Mouse (Mus musculus): Measurements from ENCODE around the gene Lrrc73. TPM values are rescaled to one million over a fixed set of nuclear protein-coding genes. Genes with fewer than 3 reads are reported as not detected.

The Lrrc73 gene
- total RNA-seq, 2 experiments from 2014 or later: 0.81 to 0.90 TPM

DNA sequence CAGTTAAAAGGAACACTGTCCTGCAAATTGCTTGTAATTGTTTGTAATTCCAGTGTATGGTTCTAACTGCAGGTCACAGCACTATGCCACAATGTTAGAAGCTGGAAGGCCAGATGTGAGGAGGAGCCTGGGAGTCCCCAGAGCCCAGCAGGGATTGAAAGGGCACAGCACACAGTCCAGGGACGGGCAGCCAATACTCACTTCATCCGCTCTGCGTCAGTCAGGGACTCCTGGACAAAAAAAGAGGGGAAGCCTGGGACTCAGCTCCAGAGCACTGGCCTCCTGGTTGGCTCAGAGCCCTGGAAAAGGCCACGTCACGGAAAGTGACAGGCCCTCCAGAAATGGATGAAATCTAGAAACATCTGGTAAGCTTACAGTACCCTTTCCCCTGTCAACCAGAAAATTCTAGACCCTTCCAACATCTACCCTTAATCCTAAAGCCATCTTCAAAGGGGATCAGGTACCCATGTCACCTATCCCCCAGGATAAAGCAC, 8.9 kb downstream of the Lrrc73 start:
- DNase-seq: peak; percentile 49

DNA sequence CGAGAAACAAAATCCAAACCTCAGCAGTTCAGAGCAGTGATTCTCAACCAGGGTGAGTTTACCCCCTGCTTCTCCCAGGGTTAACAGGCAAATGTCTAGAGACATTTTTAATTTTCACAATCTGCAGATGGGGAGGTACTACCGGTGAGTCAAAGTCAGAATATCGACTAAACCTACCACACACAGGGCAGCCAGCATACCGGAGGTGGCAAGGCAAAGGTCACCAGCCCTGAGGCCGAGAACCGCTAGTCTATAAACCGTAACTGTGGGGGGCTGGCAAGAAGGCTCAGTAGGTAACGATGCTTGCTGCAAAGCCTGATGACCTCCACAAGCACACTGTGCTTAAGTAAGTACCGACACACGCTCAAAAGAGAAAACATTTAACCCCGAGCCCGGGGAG, 12.2 kb downstream of the Lrrc73 start:
- DNase-seq: no peak

DNA sequence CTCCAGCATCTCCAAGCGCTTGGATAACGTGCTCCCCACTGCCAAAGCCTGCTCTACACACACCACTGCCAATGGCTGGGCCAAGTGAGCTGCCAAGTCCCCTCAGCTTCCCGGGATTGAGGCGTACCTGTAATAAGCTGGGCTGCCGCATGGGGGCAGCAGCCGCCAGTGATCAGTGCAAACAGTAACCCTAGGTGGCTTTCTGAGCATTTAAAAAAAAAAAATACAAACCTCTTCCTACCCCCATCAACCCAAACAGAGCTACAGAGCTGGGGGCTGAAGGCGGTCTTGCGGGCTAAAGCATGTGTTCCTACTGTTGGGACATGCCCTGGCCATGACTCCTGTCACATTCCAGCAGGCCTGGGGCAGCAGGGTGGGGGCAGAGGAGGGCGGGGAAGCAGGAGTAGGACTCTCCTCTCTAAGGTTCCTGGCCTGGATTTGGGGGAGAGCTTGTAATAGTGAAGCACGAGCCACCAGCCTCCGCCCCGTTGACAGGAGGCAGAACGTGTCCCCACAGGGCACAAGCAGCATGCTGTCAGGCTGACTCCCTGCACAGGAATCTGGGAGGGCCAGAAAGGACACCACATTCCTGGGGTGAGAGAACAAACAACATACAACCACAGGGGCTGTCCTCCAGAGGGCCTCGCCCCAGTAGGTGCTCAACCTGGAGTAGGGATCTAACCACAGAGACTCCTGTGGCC, 12.7 kb downstream of the Lrrc73 start:
- DNase-seq: peak; percentile 93

DNA sequence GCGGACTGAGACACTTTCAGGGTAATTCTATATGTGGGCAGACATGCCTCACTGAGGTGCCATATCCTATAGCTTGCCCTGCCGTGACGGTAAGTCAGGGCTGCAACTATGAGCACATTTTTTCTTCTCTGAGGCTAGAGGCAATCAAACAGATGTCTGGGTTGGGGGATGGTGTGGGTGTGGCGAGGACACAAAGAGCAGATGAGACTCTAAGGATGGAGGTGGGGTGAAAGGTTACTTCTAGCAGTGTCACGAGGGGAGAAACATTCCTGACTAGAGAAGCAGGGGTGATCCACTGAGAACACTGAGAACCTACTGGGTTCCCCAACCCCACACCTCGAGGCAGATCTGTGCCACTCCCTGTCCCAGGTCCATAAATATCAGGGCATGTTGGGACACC, 13.7 kb downstream of the Lrrc73 start:
- DNase-seq: no peak

DNA sequence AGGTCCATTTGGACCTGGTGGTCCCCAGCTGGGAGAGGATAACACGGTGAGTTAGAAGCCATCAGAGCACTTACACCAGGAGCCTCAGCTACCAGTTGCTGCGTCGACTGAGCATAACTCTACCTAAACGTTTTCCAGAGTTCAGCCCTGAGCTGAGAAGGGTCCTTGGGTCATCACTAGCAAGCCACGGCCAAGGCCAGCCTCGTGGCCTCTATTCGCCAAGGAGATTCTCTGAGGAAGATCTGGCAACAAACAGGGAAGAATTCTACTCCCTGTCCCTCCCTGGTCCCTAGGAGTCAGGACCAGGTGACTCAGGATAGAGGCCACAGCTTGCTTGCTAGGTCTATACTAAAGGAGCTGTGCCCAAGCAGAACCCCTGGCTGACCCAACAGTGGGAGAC, 14.2 kb downstream of the Lrrc73 start:
- DNase-seq: no peak

DNA sequence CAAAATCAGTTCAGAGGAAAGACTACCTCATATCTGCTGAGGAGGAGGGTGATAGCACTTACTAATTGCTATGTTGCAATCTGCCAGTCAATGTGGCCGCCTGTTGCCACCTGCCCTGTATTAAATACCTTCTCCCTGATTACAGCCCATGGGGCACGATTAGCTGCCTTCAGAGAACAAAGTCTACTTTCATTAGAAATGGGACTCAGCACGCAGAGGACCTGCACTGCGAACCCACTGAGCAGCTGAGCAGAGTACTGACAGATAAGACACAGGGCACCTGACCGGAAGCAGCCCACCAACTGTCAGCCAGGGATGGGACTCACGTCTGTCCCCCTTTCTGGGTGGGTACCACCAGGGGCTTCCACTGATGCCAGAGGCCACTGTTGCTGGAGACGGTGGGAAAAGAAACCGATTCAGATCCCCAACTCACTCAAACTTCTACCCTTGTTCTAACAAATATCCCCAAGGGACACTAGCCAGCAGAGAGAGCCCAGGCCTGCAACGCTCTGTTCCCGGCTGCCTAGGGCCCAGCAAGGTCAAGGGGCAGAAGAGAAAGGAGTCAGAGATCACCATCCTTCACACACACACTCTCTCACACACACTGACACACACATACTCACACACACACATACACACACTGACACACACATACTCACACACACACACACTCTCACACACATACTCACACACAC, 14.8 kb downstream of the Lrrc73 start:
- DNase-seq: no peak

DNA sequence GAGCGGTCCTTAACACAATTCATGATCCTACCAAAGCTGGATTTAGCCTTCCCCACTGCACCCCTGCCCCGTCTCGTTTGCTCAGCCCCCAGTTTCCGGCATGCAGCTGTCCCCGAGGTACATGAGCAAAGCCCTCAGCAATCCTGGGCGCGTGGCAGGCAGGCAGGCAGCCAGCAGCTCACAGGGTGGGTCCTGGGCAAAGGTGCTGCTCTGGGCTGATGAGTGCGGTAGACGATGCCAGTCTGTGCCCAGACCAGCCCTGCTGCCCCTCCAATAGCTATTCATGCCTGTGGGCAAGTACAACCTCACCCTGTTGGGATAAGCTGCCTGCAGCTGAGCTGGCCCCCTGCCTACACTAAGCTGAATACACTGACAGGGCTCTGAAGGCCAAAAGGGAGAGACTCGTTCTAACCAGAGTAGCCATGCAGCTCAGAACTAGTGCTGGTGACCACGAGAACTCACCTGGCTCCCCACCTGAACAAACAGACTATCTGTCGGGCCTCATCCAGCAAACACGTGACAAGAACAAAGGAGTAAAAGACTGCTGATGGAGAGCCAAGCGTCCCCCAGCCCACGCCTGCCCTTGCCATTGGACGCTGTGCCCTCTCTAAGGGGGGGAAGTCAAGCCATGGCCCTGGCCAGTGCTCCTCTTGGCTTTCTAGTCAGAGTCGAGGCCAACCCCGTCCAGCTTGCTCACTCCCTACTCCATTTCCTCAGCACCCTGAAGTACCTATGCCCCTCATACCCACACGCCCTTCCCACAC, 16.6 kb downstream of the Lrrc73 start:
- peak; percentile 82 for DNase-seq

DNA sequence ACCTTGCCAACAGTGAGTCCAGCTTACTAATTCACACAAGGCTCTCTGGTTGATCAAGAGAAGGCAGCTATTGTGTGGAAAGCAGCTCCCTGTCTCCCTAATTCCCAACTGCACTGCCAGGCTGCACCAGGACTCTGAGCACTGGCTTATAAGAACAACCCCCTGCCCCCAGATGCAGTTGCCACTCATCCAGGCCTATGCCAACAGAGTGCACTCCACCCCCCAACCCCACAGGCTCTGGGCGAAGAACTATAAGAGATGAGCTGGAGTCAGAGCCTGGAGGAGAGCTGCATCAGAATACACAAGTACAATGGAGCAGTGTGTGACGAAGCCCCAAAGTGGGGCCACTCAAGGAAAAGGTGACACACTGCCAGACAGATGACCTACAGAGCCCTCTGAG, 18.7 kb downstream of the Lrrc73 start:
- DNase-seq: no peak

DNA sequence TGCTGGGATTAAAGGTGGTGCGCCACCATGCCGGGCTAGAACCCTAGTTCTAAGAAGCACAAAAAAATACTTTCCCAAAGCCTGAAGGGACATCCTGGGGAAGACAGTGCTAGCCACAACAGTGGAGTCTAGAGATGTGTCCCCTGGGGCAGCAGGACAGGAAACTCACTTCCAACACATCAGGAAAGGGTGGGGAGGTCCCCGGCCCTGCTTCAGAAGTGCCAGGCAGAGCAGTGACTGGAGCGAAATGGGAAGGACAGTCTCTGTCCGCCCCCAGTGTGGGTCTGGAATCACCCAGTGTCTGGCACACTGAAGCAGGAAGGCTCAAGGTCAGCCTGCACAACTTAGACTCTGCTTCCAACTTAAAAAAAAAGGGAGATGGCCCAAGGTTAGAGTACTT, 19.3 kb downstream of the Lrrc73 start:
- peak; percentile 43 for DNase-seq

DNA sequence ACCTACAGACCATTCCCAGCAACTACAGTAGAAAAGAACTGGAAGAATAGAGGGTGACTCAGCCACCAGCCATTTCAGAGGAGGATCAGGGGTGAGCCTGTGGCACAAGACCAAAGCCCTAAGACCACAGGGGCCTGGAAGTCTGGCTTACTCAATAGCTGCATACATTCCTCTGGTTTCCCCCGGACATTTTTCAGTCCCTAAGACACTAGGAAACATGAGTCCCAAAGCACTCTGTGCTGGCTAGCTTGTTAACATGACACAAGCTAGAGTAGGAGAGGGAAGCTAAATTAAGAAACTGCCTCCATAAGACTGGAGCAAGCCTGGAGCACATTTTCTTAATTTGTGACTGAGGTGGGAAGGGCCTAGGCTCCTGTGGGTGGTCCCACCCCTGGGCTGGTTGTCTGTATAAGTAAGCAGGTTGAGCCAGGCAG, 20.5 kb downstream of the Lrrc73 start:
- peak; percentile 9 for DNase-seq

DNA sequence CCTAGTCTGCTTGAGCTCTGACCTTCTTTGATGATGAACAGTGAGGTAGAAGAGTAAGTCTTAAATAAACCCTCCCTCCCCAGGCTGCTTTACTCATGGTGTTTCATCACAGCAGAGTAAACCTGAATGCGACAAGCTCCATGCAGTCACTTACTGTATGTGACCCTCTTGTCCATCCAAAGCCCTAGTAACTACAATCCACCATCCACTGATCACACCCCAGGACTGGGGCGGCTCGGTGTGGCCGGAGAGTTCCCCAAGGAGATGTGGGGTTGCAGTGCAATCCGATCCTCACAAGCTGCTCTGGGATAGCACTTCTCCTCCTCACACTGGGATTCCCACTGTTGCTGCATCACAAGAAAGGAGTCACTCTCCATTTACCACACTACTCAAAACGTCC, 21.1 kb downstream of the Lrrc73 start:
- DNase-seq: no peak

DNA sequence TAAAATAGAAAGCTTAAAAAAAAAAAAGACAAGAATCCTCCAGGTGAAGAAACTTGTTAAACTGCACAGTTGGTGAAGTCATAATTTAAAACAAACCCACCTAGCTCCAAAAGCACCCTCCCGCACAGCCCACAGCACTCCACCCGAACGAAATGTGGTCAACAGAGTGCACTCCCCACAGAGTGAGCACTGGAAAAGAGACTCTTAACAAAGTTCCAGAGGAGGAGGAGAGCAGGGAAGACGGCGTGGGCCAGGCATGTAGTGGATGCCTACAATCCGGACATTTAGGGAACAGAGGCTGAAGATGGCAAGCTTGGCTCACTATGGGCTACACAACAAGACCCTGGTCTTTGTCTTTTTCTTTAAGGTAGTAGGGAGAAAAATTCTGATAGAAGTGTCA, 21.7 kb downstream of the Lrrc73 start:
- DNase-seq: no peak

DNA sequence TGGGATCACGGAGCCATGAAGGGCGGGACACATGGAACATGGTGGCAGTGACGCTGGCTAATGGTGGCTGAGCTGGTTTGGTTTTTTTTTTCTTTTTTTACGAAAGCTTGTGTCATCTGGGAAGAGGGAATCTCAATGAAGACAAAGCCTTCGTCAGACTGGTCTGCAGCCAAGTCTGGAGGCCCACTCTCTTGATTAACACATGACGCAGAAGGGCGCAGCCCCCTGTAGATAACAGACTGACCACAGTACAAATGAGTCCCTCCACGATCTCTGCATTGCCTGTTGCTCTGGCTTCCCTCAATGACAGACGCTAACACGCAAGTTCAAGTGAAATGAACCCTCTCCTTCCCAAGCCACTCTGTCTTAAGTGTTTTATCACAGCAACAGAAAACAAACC, 22.2 kb downstream of the Lrrc73 start:
- DNase-seq: no peak

DNA sequence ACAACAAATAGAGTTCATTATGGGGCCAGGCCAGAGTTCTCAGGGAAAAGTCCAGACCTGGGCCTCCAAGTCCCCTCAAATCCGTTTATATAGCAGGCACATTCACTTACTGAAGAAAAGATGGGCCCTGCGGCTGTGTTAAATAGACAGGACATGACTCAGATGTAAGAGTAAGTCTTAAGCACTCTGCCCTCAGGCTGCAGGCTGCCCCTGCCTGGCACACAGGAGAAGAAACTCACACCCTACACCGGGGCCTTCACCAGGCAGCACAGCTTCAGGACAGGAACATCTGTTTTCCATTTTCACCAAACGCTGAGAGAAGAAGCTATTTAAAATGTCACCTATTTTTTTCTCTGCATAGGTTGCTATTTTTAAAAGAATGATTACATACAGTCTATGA, 24.3 kb downstream of the Lrrc73 start:
- no peak for DNase-seq

DNA sequence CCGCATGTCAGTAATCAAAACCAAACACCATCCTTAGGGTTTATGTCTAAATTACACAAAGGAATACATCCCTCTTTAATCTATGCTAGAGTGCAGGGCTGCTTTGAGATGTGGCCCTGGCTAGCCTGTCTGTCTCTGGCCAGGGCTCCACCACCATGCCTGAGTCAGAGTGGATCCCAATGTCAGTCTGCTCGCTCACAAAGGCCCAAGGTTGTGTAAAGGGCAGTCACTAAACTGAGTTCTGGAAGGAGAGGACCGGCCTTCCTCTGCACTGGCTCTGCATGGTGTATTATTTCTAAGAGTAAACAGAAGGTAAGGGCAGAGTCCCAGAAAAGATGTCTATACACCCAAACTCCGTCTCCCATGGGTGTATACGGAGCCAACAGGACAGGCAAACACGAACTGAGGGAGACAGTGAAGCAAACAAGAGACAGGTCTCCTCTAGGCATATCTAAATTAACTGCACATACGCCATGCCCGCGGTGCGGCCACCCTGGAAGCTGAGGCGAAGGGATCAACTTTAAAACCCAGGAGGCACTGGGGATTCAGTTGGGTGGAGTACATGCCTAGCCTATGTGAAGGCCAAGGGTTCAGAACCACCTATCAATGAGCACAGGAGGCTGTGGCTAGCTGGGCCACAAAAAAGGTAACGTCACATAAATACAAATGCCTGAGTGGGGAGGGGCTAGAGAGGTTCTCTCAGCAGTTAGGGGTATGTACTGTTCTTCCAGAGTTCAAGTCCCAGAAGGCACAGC, 24.9 kb downstream of the Lrrc73 start:
- DNase-seq: no peak

DNA sequence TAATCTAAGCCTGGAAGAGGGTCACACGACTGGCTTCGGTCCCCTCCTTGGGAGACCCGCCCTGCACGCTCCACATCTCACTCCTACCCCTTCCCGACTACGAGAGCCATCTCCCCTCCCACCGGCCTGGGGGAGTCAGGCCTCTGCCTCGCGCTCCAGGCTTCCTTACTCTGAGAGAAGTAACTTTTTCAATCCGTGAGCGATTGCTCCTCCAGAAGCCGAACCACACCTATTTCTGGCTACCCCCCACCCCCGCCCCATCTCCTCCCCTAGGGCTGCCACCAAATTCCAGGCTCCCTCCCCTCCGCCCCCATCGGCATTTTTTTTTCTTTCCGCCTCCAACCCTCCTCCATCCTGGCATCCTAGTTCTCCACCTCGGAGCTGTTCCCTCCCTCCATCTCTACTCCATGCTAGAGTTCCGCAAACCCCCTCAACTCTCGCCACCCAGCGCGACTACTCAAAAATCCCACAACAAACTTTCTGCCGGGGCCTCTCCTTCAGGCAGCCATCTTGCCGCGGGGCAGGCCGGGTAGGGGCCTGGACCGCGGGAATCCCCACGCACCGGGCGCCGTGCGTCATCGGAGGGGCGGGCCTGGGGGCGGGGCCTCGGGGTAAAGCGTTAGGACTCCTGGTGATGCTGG, 29.3 kb downstream of the Lrrc73 start, which contains the start of gene Tjap1:
Gene Tjap1 (minus strand): TSS at position 544 of the 641 bp plus-strand sequence.
- DNase-seq: peak; percentile 93

DNA sequence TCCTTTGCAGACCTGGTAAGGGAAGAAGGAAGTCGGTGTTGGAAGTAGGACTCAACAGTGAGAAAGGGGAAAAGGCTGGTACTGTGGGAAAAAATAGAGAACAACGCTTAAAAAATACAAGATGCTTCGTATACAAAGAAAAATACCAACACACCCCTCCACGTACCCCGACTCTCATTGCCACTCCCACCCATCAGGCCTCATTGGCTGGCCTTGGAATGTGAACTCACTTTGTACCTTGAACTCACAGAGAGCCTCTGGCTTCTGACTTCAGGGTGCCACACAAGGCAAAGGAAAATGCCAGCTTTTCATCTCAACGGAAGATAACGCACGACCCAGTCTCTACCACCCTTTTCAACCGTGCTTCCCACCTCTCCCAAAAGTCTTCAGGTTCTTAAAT, 29.8 kb downstream of the Lrrc73 start:
- no peak for DNase-seq

DNA sequence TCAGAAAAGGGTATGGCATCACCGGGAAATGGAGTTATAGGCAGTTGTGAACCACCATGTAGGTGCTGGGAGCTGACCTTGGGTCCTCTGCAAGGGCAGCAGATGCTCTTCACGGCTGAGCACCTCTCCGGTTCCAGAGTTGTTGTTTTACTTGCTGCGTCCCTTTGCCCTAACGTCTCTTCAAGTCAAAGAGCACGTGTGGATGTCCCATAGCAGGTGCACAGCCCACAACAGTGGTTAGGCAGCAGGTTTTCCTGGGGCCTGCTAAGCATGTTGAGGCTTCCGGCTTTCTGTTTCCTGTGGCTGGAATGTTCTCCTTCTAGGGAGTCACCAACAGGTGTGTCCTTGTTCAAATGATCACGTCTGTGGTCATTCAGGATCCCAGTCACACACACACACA, 30.6 kb downstream of the Lrrc73 start:
- DNase-seq: no peak

DNA sequence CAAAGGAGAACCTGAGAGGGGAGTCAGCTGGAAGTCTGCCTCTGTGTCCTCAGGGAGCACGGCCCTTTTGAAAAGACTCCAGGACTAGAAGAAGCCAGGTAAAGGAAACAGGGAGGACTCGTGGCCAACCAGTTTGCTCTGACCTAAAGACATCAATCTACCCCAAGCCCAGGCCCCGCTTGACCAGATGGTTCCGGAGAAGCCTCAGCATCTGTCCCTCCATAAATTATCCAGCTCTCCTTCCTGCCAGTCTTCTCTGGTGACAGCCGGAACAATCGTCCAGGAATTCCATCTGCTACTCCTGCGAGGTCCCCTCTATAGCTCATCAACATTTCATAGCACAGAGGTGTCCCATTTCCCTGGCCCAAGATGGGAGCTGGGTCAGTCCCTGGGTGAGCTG, 31.3 kb downstream of the Lrrc73 start:
- DNase-seq: no peak

DNA sequence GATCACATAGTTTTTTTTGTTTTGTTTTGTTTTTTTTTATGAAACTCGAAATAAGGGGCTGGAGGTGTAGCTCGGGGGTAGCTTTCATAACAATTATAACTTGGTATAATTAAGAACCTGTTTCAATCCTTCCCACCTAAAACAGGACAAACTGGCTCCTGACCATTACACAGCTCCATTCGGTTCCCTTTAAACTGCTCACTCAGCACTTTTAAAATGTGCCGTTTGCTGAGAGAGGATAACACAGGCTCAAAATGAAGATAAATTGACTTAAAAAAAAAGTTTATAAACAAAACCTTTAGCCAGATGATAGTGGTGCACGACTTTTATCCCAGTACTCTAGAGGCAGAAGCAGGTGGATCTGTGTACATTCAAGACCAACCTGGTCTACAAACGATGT, 32.1 kb downstream of the Lrrc73 start:
- no peak for DNase-seq

DNA sequence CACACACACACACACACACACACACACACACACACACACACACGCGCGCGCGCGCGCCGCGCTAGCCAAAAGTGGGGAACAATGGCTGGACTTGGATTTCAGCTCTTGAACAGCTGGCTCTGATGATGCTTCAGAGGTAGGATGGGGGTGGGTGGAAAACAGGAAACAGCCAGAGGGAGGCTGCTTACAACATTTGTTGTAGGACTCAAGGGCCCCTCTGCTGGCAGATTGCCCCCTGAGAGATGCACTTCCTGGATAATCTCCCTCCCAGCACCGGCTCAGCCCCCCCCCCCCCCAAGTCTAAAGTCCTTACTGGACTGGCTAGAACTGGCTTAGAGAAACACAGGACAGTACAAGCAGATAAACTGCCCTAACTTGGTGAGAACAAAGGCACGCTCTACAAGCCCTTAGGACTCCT, 34.4 kb downstream of the Lrrc73 start:
- DNase-seq: peak; percentile 83

DNA sequence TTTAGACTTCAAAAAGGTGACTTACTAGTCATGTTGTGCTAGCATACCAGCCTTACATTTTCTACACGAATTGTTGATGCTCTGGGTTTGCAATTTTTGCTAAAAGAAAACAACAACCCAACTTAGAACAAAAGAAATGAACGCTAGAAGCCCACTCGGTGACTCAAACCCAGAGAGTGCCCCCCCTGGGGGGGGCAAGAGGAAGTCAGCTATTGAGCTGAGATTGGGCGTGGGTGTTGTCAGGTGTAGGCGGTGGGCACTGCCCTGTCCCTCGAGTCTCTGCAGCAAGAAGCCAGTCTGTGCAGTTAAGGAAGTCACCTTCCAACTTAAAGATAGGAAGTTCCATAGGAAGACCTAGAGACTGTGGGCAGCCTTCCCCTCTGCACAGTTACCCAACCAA, 43.3 kb downstream of the Lrrc73 start:
- no peak for DNase-seq

Measured in heart, postnatal 4 days (tissue).